Mouse (Mus musculus): ENCODE results near the gene Celsr3. TPM values are rescaled to one million over a fixed set of nuclear protein-coding genes. Genes with fewer than 3 reads are reported as not detected.

The Celsr3 gene
- total and polyA plus RNA-seq, 2 experiments from 2014 or later: 5.8 to 86.4 TPM

DNA sequence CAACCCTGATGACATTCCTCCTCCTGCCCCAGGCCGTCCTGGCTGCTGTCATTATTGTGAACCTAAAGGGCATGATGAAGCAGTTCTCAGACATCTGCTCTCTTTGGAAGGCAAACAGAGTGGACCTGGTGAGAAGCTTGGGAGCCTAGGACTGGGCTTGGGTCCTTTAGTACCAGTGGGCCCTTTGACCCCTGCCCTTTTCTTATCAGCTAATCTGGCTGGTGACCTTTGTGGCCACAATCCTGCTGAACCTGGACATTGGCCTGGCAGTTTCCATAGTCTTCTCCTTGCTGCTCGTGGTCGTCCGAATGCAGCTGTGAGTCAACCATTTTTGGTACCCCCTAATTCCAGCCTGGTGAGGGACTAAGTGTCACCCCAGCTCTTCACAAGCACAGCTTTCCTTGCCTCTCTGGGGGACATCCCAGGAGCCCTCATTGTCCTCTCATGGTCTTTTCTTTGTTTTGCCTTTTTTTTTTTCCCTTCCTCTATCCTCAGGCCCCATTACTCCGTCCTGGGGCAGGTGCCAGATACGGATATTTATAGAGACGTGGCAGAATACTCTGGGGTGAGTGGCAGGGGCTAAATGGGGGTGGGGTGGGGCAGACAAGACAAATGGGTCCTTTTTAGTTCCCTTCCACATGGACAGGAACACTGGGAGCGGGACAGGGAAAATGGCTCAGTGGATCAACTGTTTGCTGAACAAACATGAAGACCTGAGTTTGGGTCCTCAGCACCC is 32.8 kb downstream of the Celsr3 start:
- ATAC-seq: no peak
- no peak for DNase-seq (ENCODE audit: low spot score)
- WGBS: 79% methylated on average over 8 of the region's 8 CpGs

More for the DNA sequence above, 32.8 kb downstream of the Celsr3 start:
- Histone ChIP-seq H3K4me3 (ENCODE audit: low read length) (no peak overlapping the region), H3K27ac (no peak overlapping the region), H3K9ac (replicated peaks; ENCODE audit: low read length) (no peak overlapping the region), H3K27me3 (ENCODE audit: insufficient read depth, low read length) (no peaks in the 10 kb centered on the region), H3K4me2 (ENCODE audit: low read depth, low read length) (no peak overlapping the region), H3K4me1 (ENCODE audit: insufficient read depth, low read length) (0 out of 2 replicates have a peak, but pooled peaks cover 8% of the 10 kb centered on the region), H3K36me3 (ENCODE audit: insufficient read depth, low read length) (peaks cover 39% of the 10 kb centered on the region), H3K9me3 (ENCODE audit: low read length) (no peaks in the 10 kb centered on the region)
- TF ChIP-seq CTCF (IDR thresholded peaks at IDR 0.05; ENCODE audit: low read depth): no peak

Small RNA genes within 50 kb of the gene (microRNA-seq; reads per million reads assigned to microRNA genes)
- gene Gm23156: 0 reads per million in 2 experiments

Other genes starting within 250 kb of the Celsr3 start
- 581 and 603 TPM in 2 replicates for gene Wdr6, start 247.6 kb upstream of the Celsr3 start, total RNA-seq (2014; rRNA removed)
- gene Wdr6, start 247.6 kb upstream of the Celsr3 start, polyA plus RNA-seq (2015; fragmentation: Nextera tagmentation; extraction: Ambion mirVana): 265 and 282 TPM in 2 replicates
- gene P4htm, start 228.7 kb upstream of the Celsr3 start, total RNA-seq (2014; rRNA removed): 50.8 and 62.6 TPM in 2 replicates
- gene P4htm, start 228.7 kb upstream of the Celsr3 start, polyA plus RNA-seq (2015; fragmentation: Nextera tagmentation; extraction: Ambion mirVana): 38.7 and 38.8 TPM in 2 replicates
- gene Arih2, start 176.9 kb upstream of the Celsr3 start, total RNA-seq (2014; rRNA removed): 52.1 and 54.8 TPM in 2 replicates
- gene Arih2, start 176.9 kb upstream of the Celsr3 start, polyA plus RNA-seq (2015; fragmentation: Nextera tagmentation; extraction: Ambion mirVana): 38.5 and 39.7 TPM in 2 replicates
- 31.0 and 41.1 TPM in 2 replicates for gene Slc25a20, start 164.2 kb upstream of the Celsr3 start, total RNA-seq (2014; rRNA removed)
- 49.7 and 50.2 TPM in 2 replicates for gene Slc25a20, start 164.2 kb upstream of the Celsr3 start, polyA plus RNA-seq (2015; fragmentation: Nextera tagmentation; extraction: Ambion mirVana)
- gene Prkar2a, start 137.0 kb upstream of the Celsr3 start, total RNA-seq (2014; rRNA removed): 87.3 and 92.2 TPM in 2 replicates
- gene Prkar2a, start 137.0 kb upstream of the Celsr3 start, polyA plus RNA-seq (2015; fragmentation: Nextera tagmentation; extraction: Ambion mirVana): 39.7 and 43.9 TPM in 2 replicates
- gene Ip6k2, start 42.5 kb upstream of the Celsr3 start, total RNA-seq (2014; rRNA removed): 122 and 126 TPM in 2 replicates
- 187 and 189 TPM in 2 replicates for gene Ip6k2, start 42.5 kb upstream of the Celsr3 start, polyA plus RNA-seq (2015; fragmentation: Nextera tagmentation; extraction: Ambion mirVana)
- gene Nckipsd, start 18.0 kb upstream of the Celsr3 start, total RNA-seq (2014; rRNA removed): 33.6 and 72.6 TPM in 2 replicates
- 22.8 and 23.5 TPM in 2 replicates for gene Nckipsd, start 18.0 kb upstream of the Celsr3 start, polyA plus RNA-seq (2015; fragmentation: Nextera tagmentation; extraction: Ambion mirVana)
- gene Slc26a6, start 27.0 kb downstream of the Celsr3 start, total RNA-seq (2014; rRNA removed): 30.3 and 31.8 TPM in 2 replicates
- gene Slc26a6, start 27.0 kb downstream of the Celsr3 start, polyA plus RNA-seq (2015; fragmentation: Nextera tagmentation; extraction: Ambion mirVana): 20.0 and 21.3 TPM in 2 replicates
- 0.16 TPM in 1 of 2 replicates, not detected in the other for gene Tmem89, start 88.3 kb downstream of the Celsr3 start, total RNA-seq (2014; rRNA removed)
- 0.30 and 0.37 TPM in 2 replicates for gene Tmem89, start 88.3 kb downstream of the Celsr3 start, polyA plus RNA-seq (2015; fragmentation: Nextera tagmentation; extraction: Ambion mirVana)
- gene Uqcrc1, start 110.3 kb downstream of the Celsr3 start, total RNA-seq (2014; rRNA removed): 459 and 483 TPM in 2 replicates
- gene Uqcrc1, start 110.3 kb downstream of the Celsr3 start, polyA plus RNA-seq (2015; fragmentation: Nextera tagmentation; extraction: Ambion mirVana): 568 and 592 TPM in 2 replicates
- gene Col7a1, start 127.3 kb downstream of the Celsr3 start, total RNA-seq (2014; rRNA removed): 1.9 and 2.0 TPM in 2 replicates
- 0.69 and 1.8 TPM in 2 replicates for gene Col7a1, start 127.3 kb downstream of the Celsr3 start, polyA plus RNA-seq (2015; fragmentation: Nextera tagmentation; extraction: Ambion mirVana)
- 0.58 TPM in 1 of 2 replicates, not detected in the other for gene Ucn2, start 159.7 kb downstream of the Celsr3 start, total RNA-seq (2014; rRNA removed)
- gene Ucn2, start 159.7 kb downstream of the Celsr3 start, polyA plus RNA-seq (2015; fragmentation: Nextera tagmentation; extraction: Ambion mirVana): not detected in 2 replicates
- gene Pfkfb4, start 165.5 kb downstream of the Celsr3 start, total RNA-seq (2014; rRNA removed): 58.3 and 63.1 TPM in 2 replicates
- gene Pfkfb4, start 165.5 kb downstream of the Celsr3 start, polyA plus RNA-seq (2015; fragmentation: Nextera tagmentation; extraction: Ambion mirVana): 18.6 and 20.5 TPM in 2 replicates
- gene Shisa5, start 212.2 kb downstream of the Celsr3 start, total RNA-seq (2014; rRNA removed): 77.8 and 90.6 TPM in 2 replicates
- 74.5 and 77.6 TPM in 2 replicates for gene Shisa5, start 212.2 kb downstream of the Celsr3 start, polyA plus RNA-seq (2015; fragmentation: Nextera tagmentation; extraction: Ambion mirVana)
- gene Trex1, start 233.4 kb downstream of the Celsr3 start, total RNA-seq (2014; rRNA removed): 20.1 and 32.6 TPM in 2 replicates
- gene Trex1, start 233.4 kb downstream of the Celsr3 start, polyA plus RNA-seq (2015; fragmentation: Nextera tagmentation; extraction: Ambion mirVana): 14.3 and 14.4 TPM in 2 replicates
- 39.5 and 52.3 TPM in 2 replicates for gene Atrip, start 247.8 kb downstream of the Celsr3 start, total RNA-seq (2014; rRNA removed)
- gene Atrip, start 247.8 kb downstream of the Celsr3 start, polyA plus RNA-seq (2015; fragmentation: Nextera tagmentation; extraction: Ambion mirVana): 30.6 and 32.2 TPM in 2 replicates

Data from hindbrain, postnatal 0 days (tissue).